Mouse (Mus musculus): ENCODE measurements around the gene Gm2431. TPM values are rescaled to one million over a fixed set of nuclear protein-coding genes. Genes with fewer than 3 reads are reported as not detected.

The Gm2431 gene
- total RNA-seq, 2 experiments from 2014 or later: not detected

GRCm38 (mm10) chr7:142211559-142211958 lies 46.6 kb downstream of the Gm2431 start, which contains the start of gene Gm7579:
Gene Gm7579, plus strand, starts transcription at chr7:142211859.
- DNase-seq (ENCODE audit: low spot score): no peak

Other genes with a start within 250 kb of the Gm2431 start
- gene Mob2, start 197.3 kb downstream of the Gm2431 start, total RNA-seq (2021): 10 to 100 TPM; 49.6 to 51.8 TPM
- gene Dusp8, start 162.5 kb downstream of the Gm2431 start, total RNA-seq (2021): 10 to 100 TPM; 21.9 to 41.2 TPM
- gene Gm45618, start 137.6 kb downstream of the Gm2431 start, total RNA-seq (2021): not detected
- not detected for gene Gm39115, start 122.3 kb downstream of the Gm2431 start, total RNA-seq (2021)
- gene Gm45337, start 113.7 kb downstream of the Gm2431 start, total RNA-seq (2021): not detected
- not detected for gene Gm29735, start 101.2 kb downstream of the Gm2431 start, total RNA-seq (2021)
- gene Gm4553, start 92.6 kb downstream of the Gm2431 start, total RNA-seq (2021): not detected
- gene Krtap5-2, start 82.3 kb downstream of the Gm2431 start, total RNA-seq (2021): not detected
- gene Gm10153, start 68.0 kb downstream of the Gm2431 start, total RNA-seq (2021): not detected
- not detected for gene Krtap5-3, start 57.0 kb downstream of the Gm2431 start, total RNA-seq (2021)
- not detected for gene Gm7579, start 46.5 kb downstream of the Gm2431 start, total RNA-seq (2021)
- gene Krtap5-5, start 28.4 kb downstream of the Gm2431 start, total RNA-seq (2021): not detected
- gene Gm40460, start 17.3 kb downstream of the Gm2431 start, total RNA-seq (2021): not detected
- gene Gm4559, start 16.0 kb upstream of the Gm2431 start, total RNA-seq (2021): not detected
- not detected for gene Krtap5-1, start 38.8 kb upstream of the Gm2431 start, total RNA-seq (2021)
- not detected for gene Krtap5-4, start 45.2 kb upstream of the Gm2431 start, total RNA-seq (2021)
- gene Ifitm10, start 115.4 kb upstream of the Gm2431 start, total RNA-seq (2021): 1 to 10 TPM; 3.2 to 5.0 TPM
- 1 to 10 TPM; 1.1 to 2.4 TPM for gene Gm49369, start 124.3 kb upstream of the Gm2431 start, total RNA-seq (2021)
- 100 to 1,000 TPM; 445 to 450 TPM for gene Ctsd, start 129.7 kb upstream of the Gm2431 start, total RNA-seq (2021)
- not detected for gene Syt8, start 176.5 kb upstream of the Gm2431 start, total RNA-seq (2021)
- gene Tnni2, start 183.5 kb upstream of the Gm2431 start, total RNA-seq (2021): over 10,000 TPM; 19,257 to 20,060 TPM
- 10 to 100 TPM; 30.3 to 38.4 TPM for gene Lsp1, start 202.5 kb upstream of the Gm2431 start, total RNA-seq (2021)
- over 10,000 TPM; 35,269 to 35,976 TPM for gene Tnnt3, start 240.5 kb upstream of the Gm2431 start, total RNA-seq (2021)